Mouse (Mus musculus): ENCODE measurements around the gene Pex11b. TPM values are rescaled to one million over a fixed set of nuclear protein-coding genes. Genes with fewer than 3 reads are reported as not detected.
"Not testable (repeated sequence)": the region's sequence is repeated elsewhere in the genome, so short reads cannot be mapped to it uniquely, and the experiment has no call there.

Pex11b gene
- total RNA-seq (2021), result 10 to 100 TPM; 20.4 to 22.1 TPM
- long read RNA-seq, experiment 1, transcript Pex11b-202 (4 exons, 2,424 nt), result major isoform, 19 of 70 reads
- long read RNA-seq, experiment 1, transcript Pex11b-201 (5 exons, 1,122 nt), result minor isoform, 16 of 70 reads
- long read RNA-seq, experiment 1, partial matches to known transcripts, result 28 of 70 reads
- long read RNA-seq, experiment 1, other reads (novel, unspliced or antisense), result 6 of 70 reads
- long read RNA-seq, experiment 2, transcript Pex11b-201 (5 exons, 1,122 nt), result minor isoform, 14 of 56 reads
- long read RNA-seq, experiment 2, transcript Pex11b-202 (4 exons, 2,424 nt), result major isoform, 29 of 56 reads
- long read RNA-seq, experiment 2, partial matches to known transcripts, result 9 of 56 reads
- long read RNA-seq, experiment 2, other reads (novel, unspliced or antisense), result 2 of 56 reads

GRCm38 (mm10) chr3:96634928-96635879, at the start of gene Pex11b, which contains the start of gene Gm42957:
Gene Pex11b (plus strand): TSS chr3:96635376.
Gene Gm42957 (plus strand): TSS chr3:96635474.
- peak; percentile 89 for DNase-seq

- no peak for DNase-seq
Observed at GRCm38 (mm10) chr3:96590657-96591056, 44.5 kb upstream of the Pex11b start.

GRCm38 (mm10) chr3:96593374-96593773, 41.8 kb upstream of the Pex11b start:
- DNase-seq, result peak; percentile 28

- peak; percentile 92 for DNase-seq
Observed at GRCm38 (mm10) chr3:96593790-96594560, 41.2 kb upstream of the Pex11b start, which contains the start of gene Polr3gl. Gene Polr3gl (minus strand): TSS chr3:96594181.

- no peak for DNase-seq
Observed at GRCm38 (mm10) chr3:96594851-96595250, 40.3 kb upstream of the Pex11b start.

- DNase-seq, result no peak
Observed at GRCm38 (mm10) chr3:96595661-96596060, 39.5 kb upstream of the Pex11b start.

GRCm38 (mm10) chr3:96596228-96596707, 38.9 kb upstream of the Pex11b start, which contains the start of gene Ankrd34a:
Gene Ankrd34a (plus strand): TSS chr3:96596636.
- DNase-seq, result peak; percentile 52

- DNase-seq, result no peak
Observed at GRCm38 (mm10) chr3:96596855-96597254, 38.3 kb upstream of the Pex11b start.

GRCm38 (mm10) chr3:96597435-96597891, 37.7 kb upstream of the Pex11b start:
- peak; percentile 26 for DNase-seq

- DNase-seq, result peak; percentile 76
Observed at GRCm38 (mm10) chr3:96598156-96599068, 36.8 kb upstream of the Pex11b start.

- DNase-seq, result no peak
Observed at GRCm38 (mm10) chr3:96599069-96599393, 36.1 kb upstream of the Pex11b start.

GRCm38 (mm10) chr3:96599411-96599810, 35.8 kb upstream of the Pex11b start:
- DNase-seq, result no peak

GRCm38 (mm10) chr3:96600639-96601250, 34.4 kb upstream of the Pex11b start, which contains the start of gene Lix1l:
Gene Lix1l (plus strand): TSS chr3:96601149.
- peak; percentile 96 for DNase-seq

- DNase-seq, result peak; percentile 73
Observed at GRCm38 (mm10) chr3:96601251-96601787, 33.9 kb upstream of the Pex11b start.

GRCm38 (mm10) chr3:96601941-96602703, 33.1 kb upstream of the Pex11b start:
- peak; percentile 25 for DNase-seq

- DNase-seq, result no peak
Observed at GRCm38 (mm10) chr3:96602704-96603084, 32.5 kb upstream of the Pex11b start.

- DNase-seq, result peak; percentile 25
Observed at GRCm38 (mm10) chr3:96603311-96603710, 31.9 kb upstream of the Pex11b start.

- not testable (repeated sequence) for DNase-seq
Observed at GRCm38 (mm10) chr3:96606007-96606406, 29.2 kb upstream of the Pex11b start.

- no peak for DNase-seq
Observed at GRCm38 (mm10) chr3:96606618-96607017, 28.6 kb upstream of the Pex11b start.
